Mouse (Mus musculus) MN1 (cell line): ENCODE results near the gene Mrpl2.

Experiments used
- DNase-seq: peaks from one replicate; pipeline ENCODE4 v3.0.0-alpha.2; 2016; ENCODE audit warnings: low spot score

The Mrpl2 gene

DNA sequence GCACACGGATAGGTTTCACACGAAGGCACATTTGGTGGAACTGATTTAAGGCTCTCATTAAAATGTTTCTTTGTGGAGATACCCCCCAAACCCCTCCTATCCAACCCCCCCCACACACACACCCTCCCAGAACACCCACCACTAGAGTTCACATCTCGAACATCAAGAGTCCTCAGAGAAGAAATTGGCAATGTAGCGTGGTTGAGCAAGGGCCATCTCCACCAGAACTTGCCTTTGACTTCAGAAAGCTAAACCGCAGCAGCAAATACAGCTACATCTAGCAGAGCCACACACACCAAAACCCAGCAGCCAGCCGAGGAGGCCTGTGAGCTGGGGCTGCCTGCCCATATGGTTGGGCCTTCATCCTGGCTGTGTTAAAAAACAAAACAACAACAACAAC lies 18.6 kb upstream of the Mrpl2 start:
- no peak for DNase-seq

DNA sequence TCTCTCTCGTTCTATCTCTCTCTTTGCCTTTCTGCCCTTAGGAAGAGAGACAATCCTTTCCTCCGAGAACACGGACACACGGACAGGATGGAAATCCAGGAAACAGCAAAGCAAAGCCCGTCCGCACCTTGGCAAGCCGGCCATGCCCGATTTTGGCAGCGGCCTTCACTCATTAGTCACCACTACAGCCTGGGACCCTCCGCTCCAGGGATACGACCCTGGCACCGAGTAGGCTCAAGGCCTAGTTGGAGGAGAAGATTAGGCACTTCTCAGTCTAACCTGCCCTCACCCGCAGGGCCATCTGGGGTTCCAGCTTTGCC lies 17.6 kb upstream of the Mrpl2 start:
- peak; percentile 61 for DNase-seq

GRCm38 (mm10) chr17:46628791-46629684 lies 17.0 kb upstream of the Mrpl2 start, which contains the start of gene Ptk7:
TSS of gene Ptk7 (minus strand) at chr17:46629504.
- DNase-seq: peak; percentile 71

DNA sequence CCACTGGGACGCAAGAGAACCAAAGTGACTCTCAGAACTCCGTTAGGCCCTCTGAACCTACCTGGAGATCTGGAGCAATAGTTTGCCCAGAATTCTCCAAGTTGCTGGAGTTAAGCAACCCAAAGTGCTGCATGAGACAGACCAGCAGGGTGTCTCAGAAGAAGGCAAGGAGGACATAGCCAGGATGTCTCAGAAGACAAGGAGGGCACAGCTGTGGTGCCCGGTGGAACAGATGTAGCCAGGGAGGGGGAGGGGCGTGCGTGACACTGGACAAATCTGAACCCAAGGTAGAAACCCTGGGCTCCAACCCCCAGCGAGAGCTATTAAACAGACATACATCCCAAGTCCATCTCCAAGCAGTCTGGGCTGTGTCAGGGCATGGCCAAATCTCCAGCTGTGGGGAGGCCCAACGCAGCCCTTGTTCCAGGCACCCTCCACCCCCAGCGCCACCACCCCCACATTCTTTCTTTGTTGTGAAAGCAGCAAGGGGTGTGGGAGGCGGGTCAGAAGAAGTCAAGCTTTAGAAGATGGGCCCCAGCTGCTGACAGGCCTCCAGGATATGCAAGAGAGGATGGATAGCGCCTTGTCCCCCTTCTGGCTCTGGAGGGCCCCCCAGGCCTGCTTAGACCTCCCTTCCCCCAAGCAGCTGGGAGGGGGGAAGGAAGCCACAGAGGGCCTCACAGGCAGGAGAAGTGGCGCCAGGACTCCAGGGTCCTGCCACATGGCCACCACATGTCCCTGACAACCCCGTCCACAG lies 16.2 kb upstream of the Mrpl2 start:
- DNase-seq: peak; percentile 64

GRCm38 (mm10) chr17:46636831-46637523 lies 9.1 kb upstream of the Mrpl2 start:
- DNase-seq: peak; percentile 85

DNA sequence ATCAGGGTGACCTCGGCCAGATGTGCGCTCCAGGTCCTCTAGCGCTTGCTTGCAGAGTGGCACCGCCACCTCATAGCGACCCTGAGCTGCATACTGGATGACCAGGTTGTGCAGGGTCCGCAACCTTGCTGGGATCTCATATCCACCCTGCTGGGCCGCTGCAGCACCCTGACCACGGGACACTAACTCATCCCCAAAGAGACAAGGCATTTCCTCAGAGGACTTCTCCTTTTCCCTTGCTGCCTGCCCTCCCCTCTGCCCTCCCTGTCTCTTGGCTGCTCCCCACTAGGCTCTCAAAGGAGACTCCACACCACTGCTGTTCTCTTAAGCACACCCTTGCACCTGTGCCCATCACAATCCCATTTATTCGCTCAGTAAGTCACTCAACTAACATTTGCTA lies 6.1 kb upstream of the Mrpl2 start:
- no peak for DNase-seq

- no peak for DNase-seq
Measured at GRCm38 (mm10) chr17:46642060-46642459, 4.0 kb upstream of the Mrpl2 start.

DNA sequence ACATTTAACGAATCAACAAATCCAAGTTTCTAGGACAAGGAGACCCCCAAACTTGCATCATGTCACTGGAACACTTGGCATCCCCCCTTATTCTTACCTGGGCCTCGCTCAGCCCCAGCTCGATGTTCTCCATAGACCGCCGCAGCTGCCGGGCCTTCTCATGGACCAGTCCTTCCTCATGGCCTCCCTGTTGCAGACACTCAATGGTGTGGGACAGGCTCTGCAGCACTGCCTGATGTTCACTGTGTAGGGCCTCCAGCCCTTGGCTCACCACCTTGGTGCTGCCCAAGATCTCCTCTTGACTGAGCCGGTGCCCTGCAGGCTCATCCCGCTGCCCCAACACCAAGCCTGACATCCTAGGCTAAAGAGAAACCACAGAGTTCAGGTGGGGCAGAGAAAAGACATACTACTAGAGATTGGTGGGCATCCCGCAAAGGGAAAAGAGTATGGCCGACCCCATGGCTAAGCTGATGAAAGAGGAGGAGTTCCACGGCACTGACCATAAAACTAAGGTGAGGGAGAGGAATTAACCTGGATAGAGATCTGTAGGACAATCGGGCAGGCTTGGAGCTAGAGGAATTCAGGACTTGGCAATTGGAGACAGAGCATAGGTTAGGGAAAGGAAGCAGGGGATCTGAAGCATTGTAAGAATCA lies 1.8 kb upstream of the Mrpl2 start:
- DNase-seq: no peak

- peak; percentile 55 for DNase-seq
Measured at GRCm38 (mm10) chr17:46644916-46645475, 1.0 kb upstream of the Mrpl2 start.

- DNase-seq: no peak
Measured at GRCm38 (mm10) chr17:46646322-46646662, 263 bp downstream of the Mrpl2 start.

DNA sequence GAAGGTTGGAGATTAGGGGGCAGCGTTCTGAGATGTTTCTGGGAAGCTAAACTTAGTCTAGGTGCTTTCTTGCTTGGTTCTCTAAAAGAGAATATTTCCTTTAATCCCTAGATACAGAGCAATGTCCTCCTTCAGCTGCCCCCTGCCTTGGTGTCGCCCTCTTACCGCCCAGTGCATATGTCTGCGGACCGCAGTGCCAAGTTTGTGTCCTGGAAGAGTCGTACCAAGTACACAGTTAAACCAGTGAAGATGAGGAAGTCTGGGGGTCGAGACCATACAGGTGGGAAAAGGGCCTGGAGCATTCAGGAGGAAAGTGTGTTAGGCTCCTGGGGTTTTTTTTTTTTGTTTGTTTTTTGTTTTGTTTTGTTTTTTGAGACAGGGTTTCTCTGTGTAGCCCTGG lies 1.2 kb downstream of the Mrpl2 start:
- DNase-seq: no peak

DNA sequence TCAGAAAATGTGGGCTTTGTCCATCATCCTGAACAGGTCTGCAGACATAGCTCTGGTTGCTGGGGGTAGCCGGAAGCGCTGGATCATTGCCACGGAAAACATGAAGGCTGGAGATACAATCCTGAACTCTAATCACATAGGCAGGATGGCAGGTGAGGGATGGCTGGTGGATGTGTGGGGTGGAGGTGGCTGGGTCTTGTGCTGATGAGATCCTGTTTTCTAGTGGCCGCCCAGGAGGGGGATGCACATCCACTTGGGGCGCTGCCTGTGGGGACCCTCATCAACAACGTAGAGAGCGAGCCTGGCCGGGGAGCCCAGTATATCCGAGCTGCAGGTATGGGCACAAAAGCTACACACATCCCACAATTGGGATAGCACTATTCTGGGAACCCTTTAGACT lies 2.4 kb downstream of the Mrpl2 start:
- DNase-seq: no peak

DNA sequence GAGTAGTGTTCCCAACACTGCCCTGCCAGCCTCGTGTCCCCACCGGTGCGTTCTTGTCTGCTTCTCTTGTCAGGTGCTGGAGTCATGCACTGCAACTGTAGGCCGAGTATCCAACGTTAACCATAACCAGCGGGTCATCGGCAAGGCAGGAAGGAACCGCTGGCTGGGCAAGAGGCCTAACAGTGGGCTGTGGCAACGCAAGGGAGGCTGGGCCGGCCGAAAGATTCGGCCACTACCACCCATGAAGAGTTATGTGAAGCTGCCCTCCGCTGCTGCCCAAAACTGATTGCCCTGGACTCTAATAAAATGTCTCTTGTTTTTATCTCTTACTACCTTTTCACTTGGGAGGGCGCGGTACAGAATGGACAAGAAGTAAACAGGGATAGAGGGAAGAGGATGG lies 3.8 kb downstream of the Mrpl2 start:
- no peak for DNase-seq

DNA sequence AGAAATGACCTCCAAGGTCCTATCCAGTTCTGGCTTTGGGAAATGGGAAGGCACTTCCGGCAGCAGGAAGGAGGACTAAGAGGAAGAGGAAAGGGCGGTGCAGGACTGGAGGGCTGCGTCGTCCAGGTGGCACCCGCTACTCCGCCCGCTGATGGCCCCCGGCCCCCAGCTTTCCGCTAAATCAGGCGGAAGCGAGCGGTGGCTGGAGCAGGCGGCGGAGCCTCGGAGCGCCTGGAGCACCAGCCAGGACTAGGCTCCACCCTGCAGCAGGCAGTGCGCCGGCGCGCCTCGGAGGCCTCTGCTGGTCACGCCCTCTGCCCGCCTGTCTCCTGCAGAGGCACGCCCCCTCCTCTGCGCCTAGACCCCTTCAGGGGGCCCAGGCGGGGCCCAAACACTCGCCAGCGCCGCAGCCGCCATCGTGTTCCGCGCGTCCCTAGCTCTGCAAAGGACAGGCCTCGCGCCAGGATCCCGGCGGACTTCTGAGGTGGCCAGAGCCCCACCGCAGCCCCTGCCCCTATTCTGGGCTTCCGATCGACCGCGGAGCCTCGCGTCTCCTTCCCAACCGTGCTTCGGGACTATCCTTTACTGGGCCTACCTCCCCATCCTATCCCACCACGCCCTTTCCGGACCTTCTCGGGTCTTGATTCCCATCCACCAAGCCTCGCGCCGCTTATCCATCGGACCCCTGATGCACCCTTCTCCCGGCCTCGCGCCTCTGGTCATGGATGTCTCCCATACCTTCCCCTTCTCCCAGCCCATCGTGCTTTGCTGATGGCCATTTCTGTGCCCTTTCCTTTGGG lies 4.4 kb downstream of the Mrpl2 start, which contains the start of gene Cul7:
Gene Cul7 (plus strand): TSS at position 106 of the 800 bp plus-strand sequence.
- peak; percentile 95 for DNase-seq

GRCm38 (mm10) chr17:46651292-46651691 lies 5.3 kb downstream of the Mrpl2 start:
- no peak for DNase-seq

DNA sequence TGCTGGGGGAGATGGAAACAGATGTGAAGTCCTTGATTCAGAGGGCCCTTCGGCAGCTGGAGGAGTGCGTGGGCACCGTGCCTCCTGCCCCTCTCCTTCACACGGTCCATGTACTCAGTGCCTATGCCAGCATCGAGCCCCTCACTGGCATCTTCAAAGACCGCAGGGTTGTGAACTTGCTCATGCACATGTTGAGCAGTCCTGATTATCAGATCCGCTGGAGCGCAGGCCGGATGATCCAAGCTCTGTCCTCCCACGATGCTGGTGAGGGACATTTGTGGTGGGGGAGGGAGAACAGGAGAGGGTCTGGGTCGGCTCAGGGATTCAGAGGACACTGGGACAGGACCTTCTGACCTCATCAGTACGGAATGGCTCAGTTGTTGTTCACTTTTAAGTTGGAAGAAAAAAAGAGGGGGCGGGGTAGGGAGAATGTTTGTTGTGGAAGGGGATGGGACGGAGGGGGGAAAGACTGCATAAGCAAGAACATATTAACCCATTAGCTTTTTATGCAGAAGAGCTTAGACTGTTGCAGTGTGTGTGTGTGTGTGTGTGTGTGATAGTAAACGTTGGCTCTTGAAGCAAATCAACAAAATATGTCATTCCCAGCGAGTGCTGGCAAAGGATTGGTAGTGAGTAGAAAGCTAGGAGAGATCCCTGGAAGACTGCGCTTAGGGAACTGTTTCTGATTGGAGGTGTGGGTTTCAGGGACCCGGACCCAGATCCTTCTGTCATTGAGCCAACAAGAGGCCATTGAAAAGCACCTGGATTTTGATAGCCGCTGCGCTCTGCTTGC lies 5.9 kb downstream of the Mrpl2 start:
- no peak for DNase-seq

- no peak for DNase-seq
Measured at GRCm38 (mm10) chr17:46656054-46656453, 10.0 kb downstream of the Mrpl2 start.

DNA sequence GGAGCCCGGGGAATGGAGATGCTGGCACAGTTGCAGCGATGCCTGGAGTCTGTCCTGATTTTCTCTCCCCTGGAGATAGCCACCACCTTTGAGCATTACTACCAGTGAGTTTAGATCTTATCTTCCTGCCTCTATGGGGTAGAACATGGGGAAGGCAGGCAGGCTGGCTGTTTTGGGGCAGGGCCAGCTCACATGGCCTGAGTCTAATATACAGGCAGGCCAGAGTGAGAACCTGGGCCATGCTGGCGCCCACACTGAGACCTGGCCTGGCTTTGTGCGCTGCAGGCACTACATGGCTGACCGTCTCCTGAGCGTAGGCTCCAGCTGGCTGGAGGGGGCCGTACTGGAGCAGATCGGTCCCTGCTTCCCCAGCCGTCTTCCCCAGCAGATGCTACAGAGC lies 15.3 kb downstream of the Mrpl2 start:
- peak; percentile 67 for DNase-seq

DNA sequence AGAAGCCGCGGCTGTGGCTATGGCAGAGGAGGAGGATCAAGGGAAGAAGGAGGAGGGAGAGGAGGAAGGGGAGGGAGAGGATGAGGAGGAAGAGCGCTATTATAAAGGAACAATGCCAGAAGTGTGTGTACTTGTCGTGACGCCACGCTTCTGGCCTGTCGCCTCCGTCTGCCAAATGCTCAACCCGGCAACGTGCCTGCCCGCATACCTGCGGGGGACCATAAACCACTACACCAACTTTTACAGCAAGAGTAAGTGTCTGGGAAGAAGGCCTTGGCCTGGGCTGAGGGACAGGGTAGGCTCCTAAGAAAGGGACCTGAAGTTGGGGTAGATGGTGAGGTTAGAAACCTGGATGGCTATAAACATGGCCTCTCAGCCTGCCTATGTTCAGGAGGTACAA lies 16.0 kb downstream of the Mrpl2 start:
- DNase-seq: no peak

- DNase-seq: peak; percentile 50
Measured at GRCm38 (mm10) chr17:46662730-46663129, 16.7 kb downstream of the Mrpl2 start.
